Mouse (Mus musculus) bone marrow macrophage, adult 2 months (primary cell): ENCODE measurements around the gene Smbd1.

Experiments
- CTCF ChIP-seq: IDR thresholded peaks from 2 replicates; pipeline ENCODE4 v1.5.1; 2012; ENCODE audit warnings: low read depth, mild to moderate bottlenecking, low read length, moderate library complexity
- POLR2A ChIP-seq: IDR thresholded peaks from 2 replicates; pipeline ENCODE4 v1.6.1; 2012; ENCODE audit warnings: mild to moderate bottlenecking, low read depth, low read length, borderline replicate concordance

- TF ChIP-seq POLR2A: no peak
- no peak for TF ChIP-seq CTCF
Measured at GRCm38 (mm10) chr16:32847103-32847502, 36.8 kb upstream of the Smbd1 start.
